Mouse (Mus musculus): ENCODE measurements around the gene Pcbp2.

Pcbp2 gene

DNA sequence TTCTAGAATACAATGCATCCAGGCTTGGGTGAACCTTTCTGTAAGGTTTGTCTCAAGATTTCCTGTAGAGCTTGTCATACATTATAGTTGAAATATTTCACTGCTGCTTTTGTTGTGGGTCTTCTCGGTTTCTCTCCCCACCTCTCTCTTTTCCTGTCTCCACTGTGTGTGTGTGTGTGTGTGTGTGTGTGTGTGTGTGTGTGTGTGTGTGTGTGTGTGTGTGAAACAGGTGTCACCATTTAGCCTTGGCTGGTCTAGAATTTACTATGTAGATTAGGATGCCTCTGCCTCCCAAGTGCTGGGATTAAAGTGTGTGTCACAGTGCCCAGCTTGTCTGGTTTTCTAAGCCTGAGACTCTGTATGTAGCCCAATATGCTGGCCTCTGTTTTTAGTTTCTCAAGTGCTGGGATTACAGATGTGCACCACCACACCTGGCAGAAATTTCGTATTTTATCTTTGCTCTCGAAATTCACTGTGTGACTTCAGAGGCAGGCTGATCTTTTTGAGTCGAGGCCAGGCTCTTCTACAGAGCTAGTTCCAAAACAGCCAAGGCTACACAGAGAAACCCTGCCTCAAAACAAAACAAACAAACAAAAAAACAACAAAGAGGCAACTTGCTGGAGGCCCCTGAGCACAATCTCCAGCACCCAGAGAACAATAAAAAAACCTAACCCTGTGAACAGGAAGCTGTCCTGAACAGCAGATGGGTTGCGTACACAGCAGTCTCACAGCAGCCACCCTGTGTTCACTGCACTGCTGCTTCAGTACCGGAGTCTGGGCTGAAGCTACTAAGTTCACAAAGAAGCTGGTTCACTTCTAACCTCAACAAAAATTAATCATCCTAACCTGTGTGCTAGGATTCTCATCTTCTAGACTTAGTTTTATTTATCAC lies 56.0 kb downstream of the Pcbp2 start:
- no peak for DNase-seq (ENCODE audit: low spot score)

DNA sequence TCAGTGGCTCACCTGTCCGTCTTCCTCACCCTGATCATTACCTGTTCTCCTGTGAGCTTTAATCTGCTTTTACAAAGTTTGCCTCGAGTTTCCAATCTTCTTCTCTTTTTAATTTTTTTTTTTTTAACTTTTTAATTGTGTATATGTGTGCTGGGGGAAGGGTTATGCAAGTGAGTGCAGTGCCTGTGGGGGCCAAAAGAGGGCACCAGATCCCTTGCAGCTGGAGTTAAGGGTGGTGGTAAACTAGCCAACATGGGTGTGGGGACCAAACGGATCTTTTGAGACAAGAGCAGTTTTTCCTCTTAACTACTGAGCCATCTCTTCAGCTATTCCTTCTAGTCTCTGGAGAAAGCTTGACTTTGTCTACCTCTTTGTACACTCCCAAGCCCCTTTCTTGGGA lies 57.6 kb downstream of the Pcbp2 start:
- DNase-seq (ENCODE audit: low spot score), result no peak

DNA sequence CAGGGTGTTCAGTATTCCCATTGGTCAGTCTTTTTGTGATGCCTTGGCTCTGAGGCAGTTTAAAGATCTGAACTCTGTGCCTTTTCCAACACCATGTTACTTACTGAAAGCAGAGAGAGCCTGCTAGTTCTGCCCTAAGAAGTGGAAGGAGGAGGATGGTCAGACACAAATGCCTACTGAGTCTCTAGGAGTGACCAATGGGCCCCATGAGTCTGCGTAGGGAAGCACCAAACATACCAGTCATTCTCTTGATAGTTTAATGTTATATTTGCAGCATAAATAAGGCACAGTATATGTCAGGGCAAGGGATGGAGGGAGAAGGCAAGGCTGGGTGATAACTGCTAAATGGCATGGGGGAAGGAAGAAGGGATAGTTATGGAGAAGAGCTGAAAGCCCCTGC lies 58.1 kb downstream of the Pcbp2 start:
- DNase-seq (ENCODE audit: low spot score), result no peak

DNA sequence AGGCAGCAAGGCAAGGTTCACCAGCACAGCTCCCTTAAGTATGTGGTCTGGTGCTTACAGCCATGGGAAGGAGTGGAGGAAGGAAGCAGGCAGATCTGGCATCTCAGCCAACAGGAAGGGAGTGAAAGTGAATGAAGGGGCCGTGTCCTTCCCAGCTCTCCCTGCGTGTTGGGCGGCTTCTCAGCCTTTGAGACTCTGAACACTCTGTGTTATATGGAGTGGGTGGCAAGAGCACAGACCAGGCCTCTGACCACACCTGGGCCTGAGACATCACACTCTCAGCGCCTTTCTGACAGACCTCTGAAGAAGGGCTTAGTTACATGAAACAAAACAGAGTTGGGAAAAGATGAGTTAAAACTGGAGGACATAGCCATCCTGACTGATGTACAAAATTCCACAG lies 60.2 kb downstream of the Pcbp2 start:
- no peak for DNase-seq (ENCODE audit: low spot score)

DNA sequence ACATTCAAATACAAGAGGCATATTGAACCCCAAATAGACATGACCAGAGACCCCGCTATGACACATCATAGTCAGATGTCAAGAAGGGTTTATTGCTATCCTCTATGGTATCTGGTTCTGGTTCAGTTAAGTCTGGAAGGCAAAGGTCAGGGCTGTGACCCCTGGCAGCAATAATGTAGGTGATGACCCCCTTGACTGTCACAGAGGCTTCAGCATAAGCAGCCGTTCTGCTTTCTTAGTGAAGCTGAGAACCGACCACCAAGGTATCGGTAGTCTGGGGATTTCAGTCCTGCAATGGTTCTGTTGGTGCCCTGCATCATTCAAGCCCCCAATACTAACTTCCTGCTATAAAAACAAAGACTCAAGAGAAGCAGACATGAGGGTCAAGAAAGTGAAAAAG lies 61.2 kb downstream of the Pcbp2 start:
- DNase-seq (ENCODE audit: low spot score), result no peak

DNA sequence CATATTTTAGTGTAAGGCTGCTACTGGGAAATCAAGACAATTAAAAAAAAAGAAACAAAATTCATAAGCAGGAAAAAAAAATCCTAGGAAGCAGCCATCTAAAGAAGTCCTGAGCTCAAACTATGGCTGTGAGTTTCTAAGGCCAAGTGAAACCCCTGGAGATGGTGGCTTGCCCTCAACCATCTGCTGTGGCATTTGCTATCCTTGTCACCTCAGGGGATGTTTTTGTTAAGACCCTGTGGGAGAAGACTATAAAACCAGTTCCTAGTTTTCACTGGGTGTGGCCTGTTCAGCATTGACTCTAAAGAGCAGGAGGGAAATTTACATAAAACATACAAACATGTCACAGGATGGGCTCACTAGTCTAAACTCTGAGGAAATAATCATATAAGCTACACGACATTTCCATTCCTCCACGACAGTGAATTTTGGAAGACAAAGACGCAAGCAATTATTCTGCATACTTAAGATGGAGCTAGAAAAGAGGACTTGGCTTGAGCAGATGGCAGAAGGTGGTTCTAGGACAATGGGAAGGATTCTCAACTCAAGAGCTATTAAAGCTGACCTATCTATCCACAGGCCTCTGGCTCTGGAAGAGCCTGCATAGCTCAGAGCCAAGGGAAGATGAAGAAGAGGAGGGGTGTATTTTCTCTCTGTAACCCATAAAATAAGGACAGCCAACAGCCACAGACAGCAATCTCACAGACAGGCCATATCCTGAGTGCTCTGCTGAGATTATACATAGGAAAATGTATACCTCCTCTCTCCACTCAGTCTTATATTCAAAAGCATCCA lies 62.0 kb downstream of the Pcbp2 start:
- DNase-seq (ENCODE audit: low spot score), result no peak

DNA sequence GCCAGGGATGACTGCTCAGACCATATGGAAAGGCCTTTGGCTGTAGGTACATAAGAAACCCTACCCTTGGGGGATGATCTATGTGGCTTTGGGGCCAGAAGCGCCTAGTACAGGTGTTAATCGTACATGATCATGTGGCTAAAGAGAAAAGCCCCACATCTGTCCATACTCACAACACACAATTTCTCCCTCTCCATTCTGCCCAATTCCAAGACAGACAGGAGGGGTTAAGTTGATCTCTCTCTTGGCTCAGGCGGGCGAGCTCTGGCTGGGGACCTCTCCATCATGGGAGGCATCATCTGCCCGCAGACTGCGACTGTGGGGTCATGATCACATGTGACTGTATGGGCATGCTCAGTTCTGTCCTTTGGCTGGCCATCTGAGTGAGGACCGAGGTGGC lies 63.6 kb downstream of the Pcbp2 start:
- DNase-seq (ENCODE audit: low spot score), result no peak

DNA sequence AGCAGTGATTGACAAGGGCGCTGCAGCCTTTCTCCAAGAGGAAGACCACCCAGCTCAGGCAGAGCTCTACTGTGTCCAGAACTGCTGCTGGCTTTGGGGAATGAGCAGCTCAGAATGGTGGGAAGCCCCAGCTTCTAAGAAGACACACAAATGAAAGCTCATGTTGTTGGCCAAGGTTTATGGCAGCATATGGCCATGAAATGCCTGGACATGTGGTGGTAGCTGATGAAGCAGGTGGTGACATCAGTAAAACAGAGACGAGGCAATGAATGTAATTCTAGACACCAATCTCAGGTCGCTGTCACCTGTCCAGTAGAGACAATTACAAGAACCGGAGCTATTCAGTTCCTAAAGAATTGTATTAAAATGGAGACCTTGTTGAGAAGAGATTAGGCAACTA lies 74.5 kb downstream of the Pcbp2 start:
- peak; percentile 33 for DNase-seq (ENCODE audit: low spot score)

DNA sequence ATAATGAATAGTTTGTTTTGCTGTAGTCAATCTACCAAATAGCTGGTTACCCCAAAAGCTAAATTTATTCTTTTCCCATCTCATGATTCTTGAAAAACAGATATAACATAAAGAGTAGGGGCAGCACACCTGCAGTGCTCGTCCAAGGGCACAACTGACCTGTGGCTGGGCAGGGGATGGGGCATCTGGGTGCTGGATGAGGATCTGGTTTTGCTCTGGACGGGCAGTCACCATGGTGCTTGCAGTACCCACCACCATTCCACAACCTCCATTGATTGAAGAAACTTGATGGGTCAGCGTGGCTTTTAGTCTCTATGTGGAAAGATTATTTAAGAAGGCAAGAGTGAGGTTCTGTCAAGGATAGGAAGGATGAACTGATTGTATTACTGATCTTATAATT lies 75.9 kb downstream of the Pcbp2 start:
- DNase-seq (ENCODE audit: low spot score), result no peak

DNA sequence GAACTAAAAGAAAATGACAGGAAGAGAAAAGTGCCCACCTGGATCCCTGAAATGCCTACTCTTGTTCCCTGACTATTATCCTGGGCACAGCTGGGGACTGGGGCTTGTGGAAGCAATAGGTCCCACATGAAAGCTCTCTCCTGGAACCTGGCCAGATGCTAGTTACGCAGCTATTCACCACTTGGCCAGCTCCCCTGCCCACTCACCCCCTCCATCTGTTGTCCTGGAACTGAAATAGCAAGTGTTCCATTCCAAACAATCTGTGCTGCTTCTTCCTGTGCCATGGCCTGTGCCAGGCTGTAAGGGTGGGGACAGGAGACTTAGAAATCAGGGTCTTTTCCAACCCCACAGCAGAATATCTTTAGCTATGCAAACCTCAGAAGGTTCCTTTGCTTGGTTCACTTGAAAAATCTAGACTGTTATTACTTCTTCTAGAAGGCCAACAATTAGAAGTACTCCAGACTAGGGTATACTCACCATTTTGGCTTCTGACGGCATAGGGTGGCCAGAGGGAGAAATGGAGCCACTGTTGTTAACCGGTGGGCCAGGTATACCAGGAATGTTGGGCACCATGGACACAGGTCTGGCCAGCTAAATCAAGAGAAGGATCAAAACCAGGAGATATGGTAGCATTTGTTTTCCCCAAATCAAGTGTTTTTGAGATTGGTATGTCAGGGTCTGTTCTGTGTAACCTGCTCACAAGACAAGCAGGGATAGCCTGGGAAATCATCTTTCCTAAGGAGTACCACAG lies 76.5 kb downstream of the Pcbp2 start:
- peak; percentile 91 for DNase-seq (ENCODE audit: low spot score)

DNA sequence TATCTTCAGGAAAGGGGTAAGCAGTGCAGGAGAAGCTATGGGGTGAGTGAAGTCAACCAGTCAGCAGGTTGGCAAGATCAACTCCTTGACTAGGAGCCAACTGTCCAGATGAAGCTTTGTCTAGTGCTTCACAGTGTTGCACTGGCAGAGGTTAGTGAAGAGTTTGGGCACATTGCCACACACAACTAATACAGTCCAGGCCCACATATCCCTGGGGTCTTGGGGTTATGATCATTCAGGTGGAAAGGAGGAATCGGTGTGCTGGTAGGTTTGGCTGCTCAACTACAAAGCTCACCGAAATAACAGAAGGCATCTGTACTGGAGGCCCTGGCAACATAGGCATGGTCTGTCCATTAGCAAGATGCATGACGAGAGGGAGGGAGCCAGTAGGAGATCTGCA lies 77.1 kb downstream of the Pcbp2 start:
- no peak for DNase-seq (ENCODE audit: low spot score)
